Mouse (Mus musculus) lung, postnatal 4 days (tissue): ENCODE results near the gene Fetub.

Source experiments
- DNase-seq, 2 experiments: peaks; one replicate each; pipeline ENCODE4 v3.0.0; 2021

The Fetub gene

GRCm38 (mm10) chr16:22918034-22918433 is at the start of gene Fetub:
TSS of gene Fetub (plus strand) at chr16:22918334.
- DNase-seq, result no peak

GRCm38 (mm10) chr16:22872397-22872796 is 45.7 kb upstream of the Fetub start:
- no peak for DNase-seq

- DNase-seq, result no peak
Measured at GRCm38 (mm10) chr16:22873369-22873768, 44.8 kb upstream of the Fetub start.

- peak in 1 of 2 experiments; percentile 33 for DNase-seq
Measured at GRCm38 (mm10) chr16:22876218-22877043, 41.7 kb upstream of the Fetub start.

DNA sequence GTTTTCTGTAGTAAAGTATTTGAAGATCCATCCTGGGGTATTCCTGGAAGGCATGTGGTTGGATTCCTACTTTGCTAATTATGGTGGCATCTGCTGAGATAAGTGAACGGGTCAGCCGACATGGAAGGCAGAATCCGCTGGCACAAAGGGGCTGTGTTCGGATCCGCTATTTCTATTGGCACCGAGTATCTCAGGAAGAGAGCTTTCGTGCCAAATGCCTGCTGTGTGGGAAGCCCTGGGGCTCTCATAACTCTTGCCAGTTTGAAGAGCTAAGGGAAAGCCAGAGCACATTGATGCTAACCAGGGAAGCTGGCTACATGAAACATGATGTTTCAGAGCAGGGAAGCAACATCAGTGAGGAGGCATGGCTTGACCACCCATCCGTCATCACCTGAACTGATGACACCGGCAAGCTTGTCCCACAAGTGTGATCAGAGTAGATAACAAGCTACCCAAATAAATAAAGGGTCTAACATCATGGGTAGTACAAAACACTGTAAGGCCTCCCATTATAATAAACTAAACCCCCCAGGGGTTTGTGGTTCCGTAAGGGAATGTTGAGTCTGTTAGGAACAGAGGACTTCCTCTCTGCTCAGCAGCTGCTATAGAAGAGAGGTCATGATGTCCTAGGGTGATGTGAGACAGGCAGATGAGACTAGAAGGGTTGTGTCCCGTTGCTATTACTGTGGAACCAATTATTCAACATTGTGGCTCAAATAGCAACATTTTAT is 40.3 kb upstream of the Fetub start:
- DNase-seq, result no peak

GRCm38 (mm10) chr16:22878716-22879115 is 39.4 kb upstream of the Fetub start:
- DNase-seq, result no peak

DNA sequence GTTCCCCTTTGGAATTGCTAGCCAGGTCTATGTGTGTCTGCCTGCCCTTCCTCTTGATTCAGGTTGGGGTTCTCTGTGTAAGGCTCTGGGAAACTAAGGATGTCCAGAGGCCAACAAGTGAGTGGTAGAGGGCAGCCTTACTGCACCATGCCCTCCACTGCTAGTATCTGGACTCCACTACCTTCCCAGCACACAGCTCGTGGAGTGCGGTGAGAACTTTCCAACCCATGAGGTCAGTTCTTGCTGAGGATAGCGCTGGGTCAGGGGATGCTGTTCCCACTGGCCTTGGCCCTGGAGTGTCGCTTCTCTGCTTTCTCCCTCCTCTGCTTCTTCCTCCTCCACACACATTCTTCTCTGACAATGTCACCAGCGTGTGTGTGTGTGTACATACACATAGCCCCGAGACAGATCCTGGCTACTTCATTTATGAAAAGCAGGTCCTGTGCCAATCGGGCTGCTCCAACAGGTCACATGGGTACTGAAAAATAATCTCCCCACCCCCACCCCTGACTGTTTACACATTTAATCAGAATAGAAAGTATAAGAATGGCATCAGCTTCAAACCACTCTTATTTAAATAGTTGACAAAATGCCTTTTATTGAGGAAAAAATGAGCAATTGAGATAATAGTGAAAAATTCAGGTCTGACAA is 38.1 kb upstream of the Fetub start:
- DNase-seq, result no peak

DNA sequence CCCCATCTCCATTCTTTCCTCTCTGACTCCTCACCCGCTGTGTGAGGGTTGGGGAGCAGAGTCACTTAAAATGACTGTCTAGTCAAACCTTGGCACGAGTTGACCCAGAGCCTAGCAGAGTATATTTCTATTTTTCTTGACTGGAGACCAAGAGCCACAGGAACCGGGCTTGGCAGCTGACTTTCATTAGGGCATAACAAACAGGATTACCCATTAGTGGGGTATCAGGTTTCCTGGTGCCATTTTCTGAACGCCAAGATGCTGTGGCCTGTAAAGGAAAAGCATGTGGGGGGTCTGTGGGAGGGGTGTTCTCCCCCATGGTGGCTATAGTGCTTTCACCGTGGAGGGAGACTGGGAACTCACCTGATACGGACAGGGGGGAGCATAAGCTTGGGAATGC is 37.2 kb upstream of the Fetub start:
- DNase-seq, result no peak

DNA sequence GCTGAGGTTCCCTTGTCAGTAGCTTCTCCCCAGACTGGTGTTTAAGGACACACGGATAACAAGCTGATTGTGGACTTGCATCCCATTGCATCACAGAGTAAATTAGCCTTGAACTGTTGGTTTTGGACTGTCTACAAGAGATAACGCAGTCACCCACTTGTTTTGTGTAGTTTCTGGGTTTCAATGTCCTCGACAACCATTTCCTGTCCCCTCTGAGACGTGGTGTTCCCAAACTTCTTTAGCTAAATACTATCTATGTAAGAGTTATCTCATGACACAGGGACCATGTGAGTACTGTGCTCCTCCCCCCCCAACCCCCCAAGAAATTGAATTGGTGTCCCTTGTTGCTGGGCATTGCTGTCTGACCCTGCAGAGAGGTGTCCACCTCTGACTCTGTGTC is 36.6 kb upstream of the Fetub start:
- no peak for DNase-seq

DNA sequence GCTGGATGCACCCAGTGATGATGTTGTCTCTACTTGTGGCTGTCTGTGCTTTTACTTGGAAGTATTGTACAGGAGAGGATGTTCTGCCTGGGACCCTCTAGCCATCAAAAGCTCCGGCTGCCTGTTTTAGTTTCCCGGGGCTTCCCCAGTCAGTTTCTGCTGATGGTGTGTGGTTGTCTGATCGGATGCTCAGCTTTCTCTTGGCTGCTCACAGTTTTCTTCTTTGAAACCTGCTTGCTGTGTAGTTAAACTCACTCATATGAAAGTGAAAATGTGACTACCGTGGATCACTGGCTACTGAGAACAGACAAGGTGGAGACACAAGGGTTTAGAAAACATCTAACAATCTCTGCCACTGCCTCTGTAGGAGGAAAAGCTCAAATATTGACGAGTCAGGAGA is 34.7 kb upstream of the Fetub start:
- DNase-seq, result no peak

GRCm38 (mm10) chr16:22885356-22885755 is 32.8 kb upstream of the Fetub start:
- DNase-seq, result no peak

DNA sequence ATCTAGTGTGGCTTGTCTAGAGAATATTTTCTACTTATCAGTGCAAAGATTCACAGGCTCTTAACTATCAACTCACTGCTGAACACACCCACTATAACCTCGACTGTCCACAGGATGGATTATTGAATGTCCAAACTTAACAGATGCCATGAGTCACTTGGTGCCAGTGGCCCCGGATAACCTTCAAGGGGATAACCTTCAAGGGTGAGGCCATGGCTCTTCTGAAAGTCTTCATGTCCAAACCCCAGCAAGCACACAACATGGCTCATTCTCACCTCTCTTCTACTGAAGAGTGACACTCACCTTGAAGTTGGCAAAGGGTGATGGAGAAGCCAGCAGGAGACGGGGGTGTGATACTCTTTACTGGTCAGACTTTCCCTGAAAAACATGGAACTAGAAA is 31.4 kb upstream of the Fetub start:
- DNase-seq, result no peak

DNA sequence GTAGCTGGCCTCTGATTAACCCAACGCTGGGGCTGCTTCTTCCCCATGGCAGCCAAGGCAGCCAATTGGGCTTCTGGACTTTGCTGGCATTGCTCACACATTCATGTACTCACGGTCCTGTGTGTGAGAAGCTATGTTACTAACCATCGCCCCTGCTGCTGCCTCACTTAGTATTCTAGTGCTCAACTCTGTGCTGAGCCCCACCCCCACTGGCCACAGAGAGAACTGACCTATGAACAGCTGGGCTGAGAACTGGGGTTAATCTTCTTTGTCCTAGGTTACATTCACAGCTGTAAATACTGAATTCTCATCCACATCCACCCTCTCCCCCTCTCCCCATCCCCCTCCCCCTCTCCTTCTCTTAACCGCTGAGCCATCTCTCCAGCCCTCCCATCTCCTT is 29.3 kb upstream of the Fetub start:
- no peak for DNase-seq

GRCm38 (mm10) chr16:22889716-22890115 is 28.4 kb upstream of the Fetub start:
- no peak for DNase-seq

DNA sequence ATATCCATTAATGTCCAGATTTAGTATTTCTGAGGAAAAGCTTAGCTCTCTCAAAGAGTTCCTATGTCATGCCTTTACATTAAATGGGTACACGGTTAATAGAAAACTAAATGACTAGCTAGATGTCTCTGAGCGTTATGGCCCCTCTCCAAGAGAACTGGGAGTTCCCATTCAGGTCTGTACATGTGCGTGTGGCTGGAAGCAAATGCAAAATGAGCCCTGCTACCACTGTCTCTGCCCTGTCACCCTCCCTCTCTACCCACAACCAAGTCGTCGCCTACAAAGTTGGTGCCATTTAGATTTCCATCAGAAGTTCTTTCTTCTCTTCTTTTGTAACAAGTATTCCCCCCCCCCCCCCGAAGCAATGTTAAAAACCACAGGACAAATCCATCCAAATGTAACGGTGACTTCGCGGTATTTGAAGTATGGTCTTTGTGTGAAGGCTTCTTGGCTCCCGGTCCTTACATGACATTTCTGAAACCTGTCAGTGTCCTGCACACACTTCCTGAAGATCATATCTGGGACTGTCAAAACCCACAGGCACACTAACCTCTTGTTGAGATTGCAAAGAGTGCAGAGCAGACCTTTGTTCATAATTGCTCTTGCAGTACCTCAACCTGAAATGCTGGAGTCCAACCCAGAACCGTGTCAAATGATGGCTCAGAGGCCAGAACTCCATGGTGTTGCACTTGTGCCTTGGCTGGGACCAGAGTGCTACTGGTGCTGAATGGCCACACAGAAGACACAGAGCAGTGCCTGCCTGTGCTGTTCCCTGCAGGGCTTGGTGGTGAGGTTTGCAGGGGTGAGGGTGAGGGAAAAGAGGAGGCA is 27.2 kb upstream of the Fetub start, which contains the start of gene Ahsg:
Gene Ahsg, plus strand, starts transcription at position 595 of the 828 bp plus-strand sequence.
- no peak for DNase-seq

DNA sequence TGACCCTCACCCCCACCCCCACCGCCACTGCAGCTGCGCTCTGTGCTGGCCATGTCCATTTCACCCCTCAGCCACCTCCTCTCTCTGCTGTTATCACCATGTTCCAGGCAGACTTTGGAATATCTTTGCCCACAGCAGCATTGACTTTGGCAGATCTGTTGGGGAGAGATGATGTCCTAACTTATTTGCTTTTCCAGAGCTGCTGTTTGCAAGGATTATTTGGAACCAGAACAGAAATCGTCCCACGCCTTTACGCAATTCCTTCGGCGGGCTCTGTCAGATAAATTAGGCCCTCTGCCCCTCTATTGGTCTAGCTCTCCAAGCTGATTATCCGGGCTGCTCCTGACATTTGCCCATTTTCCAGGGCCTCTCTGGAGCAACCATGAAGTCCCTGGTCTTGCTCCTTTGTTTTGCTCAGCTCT is 26.4 kb upstream of the Fetub start:
- no peak for DNase-seq

DNA sequence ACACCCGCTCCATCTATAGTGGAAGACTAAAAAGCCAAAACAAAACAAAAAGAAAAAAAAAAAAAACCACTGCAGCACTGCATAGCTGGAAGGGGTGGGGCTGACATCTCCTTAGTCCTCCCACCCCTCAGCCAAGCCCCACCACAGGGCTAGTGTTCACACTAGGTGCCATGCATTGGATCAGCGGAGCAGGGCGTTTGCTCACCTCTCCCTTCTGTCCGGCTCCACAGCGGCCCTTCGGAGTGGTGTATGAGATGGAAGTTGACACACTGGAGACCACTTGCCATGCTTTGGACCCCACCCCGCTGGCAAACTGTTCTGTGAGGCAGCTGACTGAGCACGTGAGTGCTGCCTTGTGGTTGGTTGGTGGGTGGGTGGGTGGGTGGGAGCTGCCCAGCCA is 24.0 kb upstream of the Fetub start:
- DNase-seq, result no peak

DNA sequence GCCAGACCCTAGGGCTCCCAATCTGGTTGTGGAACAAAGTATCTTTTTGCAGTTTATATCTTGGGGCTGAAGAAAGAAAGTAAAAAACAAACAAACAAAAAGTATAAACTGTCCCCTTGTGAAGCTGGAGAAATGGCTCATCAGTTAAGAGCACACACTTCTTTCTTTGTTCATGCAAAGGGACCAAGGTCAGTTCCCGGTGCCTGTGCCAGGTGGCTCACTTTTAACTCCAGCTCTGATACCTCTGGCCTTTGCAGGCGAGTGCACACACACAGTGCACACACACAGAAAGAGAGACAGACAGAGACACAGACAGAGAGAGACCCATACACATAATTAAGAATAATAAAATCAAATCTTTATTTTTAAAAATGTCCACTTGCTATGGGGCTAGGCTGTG is 21.5 kb upstream of the Fetub start:
- DNase-seq, result no peak

DNA sequence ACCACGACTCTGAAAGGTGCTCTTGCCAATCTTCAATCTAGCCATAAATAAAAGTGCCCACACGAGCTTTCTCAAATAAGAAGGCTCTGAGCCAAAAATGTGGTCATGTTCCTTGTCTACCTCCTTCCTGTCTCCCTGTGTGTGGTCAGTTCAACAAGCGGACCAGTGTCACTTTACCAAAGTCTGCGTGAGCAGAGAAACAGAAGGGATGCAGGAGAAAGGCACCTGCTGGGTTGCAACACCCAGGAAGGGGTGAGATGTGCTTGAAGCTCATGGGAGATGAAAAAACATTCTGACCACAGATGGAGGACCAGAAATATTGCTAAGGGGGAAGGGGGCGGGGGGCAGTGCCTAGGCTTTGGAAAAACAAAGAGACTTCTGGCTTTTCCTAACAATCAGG is 18.8 kb upstream of the Fetub start:
- no peak for DNase-seq

DNA sequence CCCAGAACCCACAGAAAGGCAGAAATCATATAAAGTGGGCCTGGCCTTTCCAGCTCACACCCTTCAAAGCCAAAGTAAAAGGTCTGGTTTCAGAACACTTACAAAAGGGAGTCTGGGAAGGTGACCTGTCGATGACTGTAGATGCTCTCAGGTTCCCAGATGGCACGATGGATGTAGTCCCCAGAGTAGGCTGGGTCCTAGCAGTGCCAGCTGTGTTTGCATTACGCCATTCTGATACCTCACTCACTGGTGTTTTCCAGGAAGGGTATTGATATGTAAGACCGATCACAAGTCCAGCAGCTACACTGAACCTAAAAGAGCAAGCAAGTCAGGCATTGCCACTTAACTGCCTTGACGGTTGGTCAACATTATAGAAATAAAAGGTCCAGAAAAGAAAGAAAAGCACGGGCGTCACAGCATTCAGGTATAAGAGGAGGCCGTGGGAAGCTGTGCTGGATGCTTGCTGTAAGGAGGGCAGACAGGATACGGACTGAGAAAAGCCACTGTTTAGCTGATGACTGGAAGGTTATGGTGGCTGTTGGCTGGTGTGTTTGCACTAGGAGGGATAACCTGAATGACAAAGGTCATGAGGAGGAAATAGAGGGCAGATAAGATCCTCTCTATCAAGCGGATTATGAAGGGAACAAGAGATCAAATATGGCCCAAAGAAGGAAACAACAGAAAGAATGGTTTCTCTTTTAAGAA is 18.1 kb upstream of the Fetub start:
- DNase-seq, result no peak

- no peak for DNase-seq
Measured at GRCm38 (mm10) chr16:22901326-22901725, 16.8 kb upstream of the Fetub start.

DNA sequence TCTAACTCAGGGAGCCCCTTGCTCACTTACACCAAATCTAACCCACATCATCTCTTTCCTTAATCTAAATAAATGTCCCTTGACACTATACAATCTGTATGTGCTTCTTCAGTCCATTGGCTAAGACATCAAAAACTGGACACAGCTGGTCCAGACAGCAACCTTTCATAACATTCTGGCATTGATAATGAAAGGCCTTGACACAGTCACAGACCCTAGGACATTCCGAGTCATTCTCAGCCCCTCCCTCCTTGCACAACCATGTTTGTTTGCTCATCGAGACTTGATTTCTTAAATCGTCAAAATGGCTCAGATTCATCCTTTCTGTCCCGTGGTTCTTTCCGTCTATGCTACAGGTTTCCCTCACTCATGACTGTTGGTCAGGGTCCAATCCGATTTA is 8.8 kb upstream of the Fetub start:
- DNase-seq, result no peak
